Mouse (Mus musculus): Measurements from ENCODE around the gene Sv2c. TPM values are rescaled to one million over a fixed set of nuclear protein-coding genes. Genes with fewer than 3 reads are reported as not detected.
"Not testable (repeated sequence)": the region's sequence is repeated elsewhere in the genome, so short reads cannot be mapped to it uniquely, and the experiment has no call there.

The Sv2c gene
- polyA plus RNA-seq, 1 experiment from 2014 or later, result 1.5 TPM

- Histone ChIP-seq H3K4me2 (replicated peaks) (no peak overlapping the region), H3K9me3 (no peaks in the 10 kb centered on the region), H3K4me3 (no peak overlapping the region), H3K27ac (no peak overlapping the region), H3K4me1 (peaks cover 22% of the 10 kb centered on the region), H3K9ac (no peak overlapping the region), H3K27me3 (peaks cover 69% of the 10 kb centered on the region), H3K36me3 (no peaks in the 10 kb centered on the region)
- ATAC-seq (ENCODE audit: insufficient number of reproducible peaks, insufficient read depth, low FRiP score, low TSS enrichment), result no peak
- 85% methylated on average over 3 of the region's 3 CpGs for WGBS
Measured at GRCm38 (mm10) chr13:96129081-96129480, 3.3 kb downstream of the Sv2c start.

GRCm38 (mm10) chr13:96126669-96127068, 5.7 kb downstream of the Sv2c start:
- Histone ChIP-seq H3K27me3 (peaks cover 45% of the 10 kb centered on the region), H3K4me3 (no peak overlapping the region), H3K9me3 (no peaks in the 10 kb centered on the region), H3K4me2 (replicated peaks) (no peak overlapping the region), H3K36me3 (no peaks in the 10 kb centered on the region), H3K27ac (no peak overlapping the region), H3K9ac (no peak overlapping the region), H3K4me1 (peaks cover 9% of the 10 kb centered on the region)
- ATAC-seq (ENCODE audit: insufficient number of reproducible peaks, insufficient read depth, low FRiP score, low TSS enrichment), result no peak
- 72% methylated on average over 6 of the region's 6 CpGs for WGBS

GRCm38 (mm10) chr13:96125011-96125410, 7.4 kb downstream of the Sv2c start:
- WGBS, result 70% methylated on average over 5 of the region's 5 CpGs

GRCm38 (mm10) chr13:96112711-96113110, 19.7 kb downstream of the Sv2c start:
- Histone ChIP-seq H3K9ac (no peak overlapping the region), H3K9me3 (no peaks in the 10 kb centered on the region), H3K27me3 (no peaks in the 10 kb centered on the region), H3K4me3 (no peak overlapping the region), H3K27ac (no peak overlapping the region), H3K36me3 (no peaks in the 10 kb centered on the region), H3K4me1 (no peaks in the 10 kb centered on the region), H3K4me2 (replicated peaks) (no peak overlapping the region)
- ATAC-seq (ENCODE audit: insufficient number of reproducible peaks, insufficient read depth, low FRiP score, low TSS enrichment), result no peak
- 77% methylated on average over 2 of the region's 2 CpGs for WGBS

More at GRCm38 (mm10) chr13:96125011-96125410, 7.4 kb downstream of the Sv2c start:
- Histone ChIP-seq H3K36me3 (no peaks in the 10 kb centered on the region), H3K4me3 (no peak overlapping the region), H3K4me1 (no peaks in the 10 kb centered on the region), H3K27ac (no peak overlapping the region), H3K9me3 (no peaks in the 10 kb centered on the region), H3K9ac (no peak overlapping the region), H3K4me2 (replicated peaks) (no peak overlapping the region), H3K27me3 (peaks cover 30% of the 10 kb centered on the region)
- ATAC-seq (ENCODE audit: insufficient number of reproducible peaks, insufficient read depth, low FRiP score, low TSS enrichment), result no peak

GRCm38 (mm10) chr13:96110767-96111166, 21.6 kb downstream of the Sv2c start:
- Histone ChIP-seq H3K36me3 (no peaks in the 10 kb centered on the region), H3K27ac (no peak overlapping the region), H3K4me2 (replicated peaks) (no peak overlapping the region), H3K9me3 (no peaks in the 10 kb centered on the region), H3K9ac (no peak overlapping the region), H3K4me3 (no peak overlapping the region), H3K4me1 (no peaks in the 10 kb centered on the region), H3K27me3 (no peaks in the 10 kb centered on the region)
- WGBS, result 81% methylated on average over 3 of the region's 3 CpGs
- ATAC-seq (ENCODE audit: insufficient number of reproducible peaks, insufficient read depth, low FRiP score, low TSS enrichment), result no peak

- H3K27me3 ChIP-seq, result no peaks in the 10 kb centered on the region
Measured at GRCm38 (mm10) chr13:96106367-96106766, 26.0 kb downstream of the Sv2c start.

GRCm38 (mm10) chr13:96090929-96091328, 41.4 kb downstream of the Sv2c start:
- Histone ChIP-seq H3K4me3 (no peak overlapping the region), H3K36me3 (no peaks in the 10 kb centered on the region), H3K9ac (no peak overlapping the region), H3K27me3 (no peaks in the 10 kb centered on the region), H3K4me2 (replicated peaks) (no peak overlapping the region), H3K4me1 (no peaks in the 10 kb centered on the region), H3K27ac (no peak overlapping the region), H3K9me3 (no peaks in the 10 kb centered on the region)
- 62% methylated on average over 4 of the region's 4 CpGs for WGBS
- no peak for ATAC-seq (ENCODE audit: insufficient number of reproducible peaks, insufficient read depth, low FRiP score, low TSS enrichment)

More at GRCm38 (mm10) chr13:96106367-96106766, 26.0 kb downstream of the Sv2c start:
- Histone ChIP-seq H3K4me3 (no peak overlapping the region), H3K27ac (no peak overlapping the region), H3K36me3 (no peaks in the 10 kb centered on the region), H3K4me2 (replicated peaks) (no peak overlapping the region), H3K9me3 (no peaks in the 10 kb centered on the region), H3K9ac (no peak overlapping the region), H3K4me1 (no peaks in the 10 kb centered on the region)
- no peak for ATAC-seq (ENCODE audit: insufficient number of reproducible peaks, insufficient read depth, low FRiP score, low TSS enrichment)
- WGBS, result 86% methylated on average over 4 of the region's 4 CpGs

- no peak overlapping the region for H3K27ac ChIP-seq
- WGBS, result 88% methylated on average over 7 of the region's 7 CpGs
- H3K9ac ChIP-seq, result no peak overlapping the region
- no peak overlapping the region for H3K4me3 ChIP-seq
- no peaks in the 10 kb centered on the region for H3K4me1 ChIP-seq
- no peak for ATAC-seq (ENCODE audit: insufficient number of reproducible peaks, insufficient read depth, low FRiP score, low TSS enrichment)
- H3K4me2 ChIP-seq (replicated peaks), result no peak overlapping the region
- no peaks in the 10 kb centered on the region for H3K9me3 ChIP-seq
- H3K27me3 ChIP-seq, result no peaks in the 10 kb centered on the region
- H3K36me3 ChIP-seq, result no peaks in the 10 kb centered on the region
Measured at GRCm38 (mm10) chr13:96085581-96086302, 46.6 kb downstream of the Sv2c start.

- ATAC-seq (ENCODE audit: insufficient number of reproducible peaks, insufficient read depth, low FRiP score, low TSS enrichment); H3K27me3 ChIP-seq; H3K4me2 ChIP-seq (replicated peaks); H3K27ac ChIP-seq; H3K9ac ChIP-seq; H3K4me3 ChIP-seq; H3K9me3 ChIP-seq; H3K4me1 ChIP-seq; H3K36me3 ChIP-seq: not testable (repeated sequence)
- 91% methylated on average over 1 of the region's 1 CpGs for WGBS
Measured at GRCm38 (mm10) chr13:96081754-96082153, 50.6 kb downstream of the Sv2c start, which contains the start of gene Gm17190. Gene Gm17190 (plus strand): TSS chr13:96082054.

GRCm38 (mm10) chr13:96081276-96081675, 51.1 kb downstream of the Sv2c start, which contains the start of gene Gm20075:
Gene Gm20075 (minus strand): TSS chr13:96081376.
- H3K4me3 ChIP-seq; H3K9ac ChIP-seq; H3K4me1 ChIP-seq; H3K9me3 ChIP-seq; H3K27me3 ChIP-seq; H3K36me3 ChIP-seq; ATAC-seq (ENCODE audit: insufficient number of reproducible peaks, insufficient read depth, low FRiP score, low TSS enrichment); H3K27ac ChIP-seq; H3K4me2 ChIP-seq (replicated peaks): not testable (repeated sequence)
- WGBS, result 83% methylated on average over 3 of the region's 3 CpGs

GRCm38 (mm10) chr13:96073555-96073954, 58.8 kb downstream of the Sv2c start:
- H3K4me2 ChIP-seq (replicated peaks), result no peak overlapping the region
- 68% methylated on average over 8 of the region's 8 CpGs for WGBS
- no peaks in the 10 kb centered on the region for H3K36me3 ChIP-seq
- no peak overlapping the region for H3K4me3 ChIP-seq
- no peaks in the 10 kb centered on the region for H3K9me3 ChIP-seq
- ATAC-seq (ENCODE audit: insufficient number of reproducible peaks, insufficient read depth, low FRiP score, low TSS enrichment), result no peak
- H3K4me1 ChIP-seq, result no peaks in the 10 kb centered on the region
- H3K27me3 ChIP-seq, result no peaks in the 10 kb centered on the region
- H3K27ac ChIP-seq, result no peak overlapping the region
- H3K9ac ChIP-seq, result no peak overlapping the region

- Histone ChIP-seq H3K27me3 (no peaks in the 10 kb centered on the region), H3K4me2 (replicated peaks) (no peak overlapping the region), H3K27ac (no peak overlapping the region), H3K36me3 (no peaks in the 10 kb centered on the region), H3K4me1 (no peaks in the 10 kb centered on the region), H3K9ac (no peak overlapping the region), H3K4me3 (no peak overlapping the region), H3K9me3 (no peaks in the 10 kb centered on the region)
- WGBS, result 43% methylated on average over 3 of the region's 3 CpGs
- ATAC-seq (ENCODE audit: insufficient number of reproducible peaks, insufficient read depth, low FRiP score, low TSS enrichment), result no peak
Measured at GRCm38 (mm10) chr13:96052755-96053154, 79.6 kb downstream of the Sv2c start.
